Mouse (Mus musculus): Measurements from ENCODE around the gene Ugt1a6a. TPM values are rescaled to one million over a fixed set of nuclear protein-coding genes. Genes with fewer than 3 reads are reported as not detected.
"Not testable (repeated sequence)": the region's sequence is repeated elsewhere in the genome, so short reads cannot be mapped to it uniquely, and the experiment has no call there.

The Ugt1a6a gene
- total RNA-seq, 2 experiments from 2014 or later: 0.59 to 1.3 TPM

- DNase-seq (ENCODE audit: low spot score in 2 of 2); H3K27ac ChIP-seq; H3K4me3 ChIP-seq: not testable (repeated sequence)
- peak; percentile 56 for TF ChIP-seq CTCF (conservative IDR thresholded peaks at IDR 0.05)
Measured at GRCm38 (mm10) chr1:88120550-88120949, 14.1 kb upstream of the Ugt1a6a start.

DNA sequence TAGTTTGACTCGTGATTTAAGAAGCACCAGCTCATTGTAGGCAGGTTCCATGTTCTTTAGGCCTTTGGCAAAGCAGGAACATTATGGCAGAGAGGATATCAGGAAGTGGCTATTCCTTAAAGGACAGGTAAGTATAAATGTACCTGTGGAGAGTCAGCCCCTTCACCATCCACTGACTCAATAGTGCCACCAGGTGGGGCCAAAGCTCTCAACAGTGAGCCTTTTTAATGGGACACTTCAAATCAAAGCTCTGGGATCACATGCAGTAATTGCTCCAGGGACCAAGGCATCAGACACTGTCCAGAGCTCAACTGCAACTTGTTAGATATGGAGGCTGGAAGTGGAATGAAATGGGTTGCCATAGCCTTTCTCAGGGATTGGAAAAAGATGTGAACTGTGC is 13.1 kb upstream of the Ugt1a6a start:
- not testable (repeated sequence) for H3K27ac ChIP-seq; H3K4me3 ChIP-seq; DNase-seq (ENCODE audit: low spot score in 2 of 2)
- TF ChIP-seq CTCF (conservative IDR thresholded peaks at IDR 0.05): peak; percentile 42

DNA sequence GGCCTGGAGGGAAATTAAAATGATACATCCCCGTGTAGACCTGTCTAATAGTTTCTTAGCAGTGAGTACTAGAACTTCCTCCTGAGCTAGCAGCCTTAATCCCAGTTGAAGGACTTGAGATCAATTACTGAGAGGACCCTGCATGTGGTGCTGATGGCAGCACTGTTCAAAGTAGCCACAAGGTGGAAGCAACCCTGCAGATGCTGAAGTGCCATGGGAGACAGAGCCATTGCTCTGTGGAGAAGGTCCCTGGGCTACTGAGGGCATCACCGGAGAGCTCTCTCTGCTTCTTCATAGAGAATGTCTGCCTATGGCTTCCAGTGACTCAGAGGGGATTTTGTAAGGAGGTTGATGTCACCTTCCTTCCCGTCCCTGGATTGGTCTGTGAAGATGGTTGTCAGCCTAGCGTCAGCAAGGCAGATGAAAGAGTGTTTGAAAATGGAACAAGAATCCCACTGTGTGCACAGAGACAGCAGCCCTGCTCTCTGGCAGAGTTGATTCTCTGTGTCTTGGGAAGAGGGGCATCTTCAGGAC is 8.7 kb upstream of the Ugt1a6a start:
- H3K4me3 ChIP-seq; H3K27ac ChIP-seq; DNase-seq (ENCODE audit: low spot score in 2 of 2): not testable (repeated sequence)
- TF ChIP-seq CTCF (conservative IDR thresholded peaks at IDR 0.05): peak; percentile 48

- not testable (repeated sequence) for H3K4me3 ChIP-seq; DNase-seq (ENCODE audit: low spot score in 2 of 2); H3K27ac ChIP-seq
Measured at GRCm38 (mm10) chr1:88129091-88129490, 5.5 kb upstream of the Ugt1a6a start.

- not testable (repeated sequence) for H3K4me3 ChIP-seq; DNase-seq (ENCODE audit: low spot score in 2 of 2); H3K27ac ChIP-seq
Measured at GRCm38 (mm10) chr1:88130223-88130622, 4.4 kb upstream of the Ugt1a6a start.

DNA sequence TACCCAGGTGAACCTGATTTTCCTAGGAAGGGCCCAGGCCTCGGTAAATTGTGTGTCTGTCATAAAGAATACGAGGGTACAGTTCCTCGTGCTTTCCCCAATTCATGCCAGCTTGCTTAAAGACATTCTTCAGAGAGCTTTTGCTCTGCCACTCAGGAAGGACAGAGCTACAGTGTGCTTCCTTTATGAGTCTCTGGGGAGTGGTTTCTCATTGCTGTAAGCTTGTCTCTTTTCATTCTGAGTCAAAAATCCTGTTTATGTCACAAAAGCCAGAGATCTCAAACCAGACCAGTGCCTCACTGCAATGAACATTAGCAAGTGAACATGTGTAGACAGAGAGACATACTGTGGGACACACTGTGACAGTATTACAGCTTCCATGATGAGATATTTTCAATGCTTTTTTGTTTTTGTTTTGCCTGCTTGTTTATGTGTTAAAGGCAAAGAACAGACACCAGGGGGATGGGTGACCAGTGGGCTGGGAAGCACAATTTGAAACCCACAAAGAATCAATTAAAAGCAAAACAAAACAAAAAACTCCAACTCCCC is 627 bp upstream of the Ugt1a6a start:
- DNase-seq (ENCODE audit: low spot score in 2 of 2): no peak
- Histone ChIP-seq H3K27ac (no peak overlapping the region), H3K4me3 (no peak overlapping the region)
- TF ChIP-seq CTCF (conservative IDR thresholded peaks at IDR 0.05): no peak

DNA sequence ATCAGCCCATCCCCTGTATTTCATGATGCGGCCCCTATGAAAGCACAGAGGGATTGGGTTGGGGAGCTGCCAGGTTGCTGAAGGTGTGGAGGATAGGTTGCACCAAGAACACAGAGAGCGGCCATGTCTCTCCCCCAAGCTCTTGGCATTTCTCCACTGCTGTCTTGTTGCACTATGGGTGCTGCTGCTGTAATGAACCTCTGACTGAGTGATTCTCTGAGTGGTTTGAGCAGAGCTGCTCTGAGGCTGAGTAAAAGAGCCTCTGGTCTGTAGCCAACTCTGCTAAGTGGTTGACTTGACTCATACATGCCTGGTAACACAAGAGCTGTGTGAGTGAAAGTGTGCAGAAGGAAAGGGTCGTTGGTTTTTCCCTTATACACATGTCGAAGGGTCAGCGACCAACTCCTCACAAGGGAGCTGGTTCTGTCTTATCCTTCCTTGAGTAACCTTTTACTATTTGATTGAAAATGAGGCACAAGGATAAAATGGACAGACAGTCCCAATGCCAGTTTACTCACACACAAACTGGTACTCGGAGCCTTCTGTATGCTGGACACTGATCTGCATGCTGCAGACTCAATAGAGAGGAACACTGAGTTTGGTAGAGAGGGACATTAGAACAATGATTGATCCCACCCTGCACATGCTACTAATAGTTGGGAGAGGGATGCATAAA is 758 bp downstream of the Ugt1a6a start:
- not testable (repeated sequence) for H3K4me3 ChIP-seq; DNase-seq (ENCODE audit: low spot score in 2 of 2); H3K27ac ChIP-seq

DNA sequence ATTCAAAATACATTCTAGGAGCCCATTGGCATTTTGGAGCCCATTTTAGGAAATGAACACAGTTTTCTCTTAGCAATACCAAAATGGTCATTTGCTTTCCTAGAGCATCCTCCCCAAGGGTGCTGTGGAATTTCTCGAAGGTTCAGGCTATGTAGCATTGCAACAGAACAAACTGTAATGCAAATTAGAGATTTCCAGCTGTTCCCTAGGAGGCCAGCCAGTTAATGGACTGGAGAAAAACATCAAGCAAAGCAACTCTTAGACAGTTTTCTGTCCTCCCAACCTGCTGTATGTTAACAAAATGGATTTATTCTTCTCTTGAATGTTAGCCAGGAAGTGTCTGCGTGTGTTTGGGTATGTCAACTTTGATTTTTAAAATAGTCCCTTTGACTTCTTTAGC is 2.0 kb downstream of the Ugt1a6a start:
- no peak for TF ChIP-seq CTCF (conservative IDR thresholded peaks at IDR 0.05)
- DNase-seq (ENCODE audit: low spot score in 2 of 2): no peak
- H3K27ac ChIP-seq: no peak overlapping the region
- H3K4me3 ChIP-seq: no peak overlapping the region

DNA sequence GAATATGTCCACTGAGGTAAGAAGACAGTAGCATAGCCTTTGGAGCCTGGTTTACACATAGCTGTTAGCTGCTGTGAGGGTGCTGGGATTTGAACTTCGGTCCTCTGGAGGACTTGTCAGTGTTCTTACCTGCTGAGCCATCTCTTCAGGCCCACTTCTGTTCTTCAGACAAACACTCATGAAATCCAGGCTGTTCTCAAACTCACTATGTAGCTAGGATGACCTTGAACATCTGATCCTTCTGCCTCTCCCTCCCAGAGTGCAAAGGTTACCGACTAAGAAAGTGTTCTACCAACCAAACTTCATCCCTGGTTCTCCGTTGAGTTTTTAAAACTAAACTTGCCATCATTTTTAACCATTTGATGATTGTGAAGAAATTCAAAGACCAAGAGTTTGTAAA is 2.7 kb downstream of the Ugt1a6a start:
- Histone ChIP-seq H3K4me3 (no peak overlapping the region), H3K27ac (no peak overlapping the region)
- no peak for TF ChIP-seq CTCF (conservative IDR thresholded peaks at IDR 0.05)
- no peak for DNase-seq (ENCODE audit: low spot score in 2 of 2)

DNA sequence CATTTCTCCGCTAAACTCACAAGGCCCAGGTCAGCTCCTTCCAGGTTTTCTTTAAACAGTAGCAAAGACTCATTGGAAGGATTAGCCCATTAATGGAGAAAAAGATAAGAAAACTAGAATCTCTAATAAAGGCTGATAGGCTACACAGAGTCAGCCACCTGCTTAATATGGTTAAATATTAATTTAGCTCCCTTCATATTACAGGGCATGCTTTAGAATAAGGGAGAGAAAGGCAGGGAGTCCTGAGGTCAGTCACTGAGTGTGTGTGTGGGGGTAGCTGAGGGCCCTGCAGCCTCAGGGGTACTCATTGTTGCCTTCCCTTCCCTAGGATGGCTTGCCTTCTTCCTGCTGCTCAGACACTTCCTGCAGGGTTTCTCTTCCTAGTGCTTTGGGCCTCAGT is 3.5 kb downstream of the Ugt1a6a start:
- TF ChIP-seq CTCF (conservative IDR thresholded peaks at IDR 0.05): no peak
- DNase-seq (ENCODE audit: low spot score in 2 of 2): no peak
- Histone ChIP-seq H3K4me3 (no peak overlapping the region), H3K27ac (no peak overlapping the region)

GRCm38 (mm10) chr1:88140492-88140891 is 5.9 kb downstream of the Ugt1a6a start:
- not testable (repeated sequence) for H3K4me3 ChIP-seq; H3K27ac ChIP-seq; DNase-seq (ENCODE audit: low spot score in 2 of 2)

- TF ChIP-seq CTCF (conservative IDR thresholded peaks at IDR 0.05): peak; percentile 62
Measured at GRCm38 (mm10) chr1:88143966-88144675, 9.5 kb downstream of the Ugt1a6a start.

GRCm38 (mm10) chr1:88145278-88145677 is 10.7 kb downstream of the Ugt1a6a start:
- DNase-seq (ENCODE audit: low spot score in 2 of 2); H3K27ac ChIP-seq; H3K4me3 ChIP-seq: not testable (repeated sequence)
- peak; percentile 49 for TF ChIP-seq CTCF (conservative IDR thresholded peaks at IDR 0.05)

More at GRCm38 (mm10) chr1:88143966-88144675, 9.5 kb downstream of the Ugt1a6a start:
- not testable (repeated sequence) for H3K27ac ChIP-seq, H3K4me3 ChIP-seq
- DNase-seq (ENCODE audit: low spot score in 2 of 2): peak in 1 of 2 experiments; percentile 26
